Mouse (Mus musculus): Measurements from ENCODE around the gene Rap1b.

GRCm38 (mm10) chr10:117775401-117776144 is 70.3 kb downstream of the Rap1b start:
- TF ChIP-seq CTCF (conservative IDR thresholded peaks at IDR 0.05; ENCODE audit: insufficient read depth, insufficient read length, low read depth, low read length) (no peak), POLR2A (IDR thresholded peaks at IDR 0.05; ENCODE audit: low read depth, low read length) (no peak)

Data from kidney, adult 2 months (tissue).